Mouse (Mus musculus) CH12.LX (cell line): Measurements from ENCODE around the gene LTO1. TPM values are rescaled to one million over a fixed set of nuclear protein-coding genes. Genes with fewer than 3 reads are reported as not detected.

Experiments
- DNase-seq: peaks from one replicate; pipeline ENCODE4 v3.0.0-alpha.2; 2013; ENCODE audit errors: extremely low read depth
- H3K27ac ChIP-seq: 2 replicates; pipeline ENCODE4 v1.5.1; 2012; ENCODE audit warnings: low read depth, mild to moderate bottlenecking, control low read depth, moderate library complexity; ENCODE audit not compliant: insufficient read depth
- H3K27me3 ChIP-seq: replicated peaks from 2 replicates; pipeline ENCODE3; 2012; ENCODE audit warnings: inconsistent platforms
- H3K36me3 ChIP-seq, 2 experiments: replicated peaks in 1 of 2; 2 replicates each; pipeline versions ENCODE3 to v1.6.1; 2012; ENCODE audit warnings: inconsistent platforms in 1 of 2, low read length in 1 of 2, mild to moderate bottlenecking in 1 of 2, mixed read lengths in 1 of 2, moderate library complexity in 1 of 2; ENCODE audit not compliant: control insufficient read depth in 1 of 2, insufficient read depth in 1 of 2
- H3K4me1 ChIP-seq, 2 experiments: 2 replicates each; pipeline ENCODE4 v1.6.1; 2012; ENCODE audit warnings: inconsistent platforms in 1 of 2, moderate library complexity in 1 of 2; ENCODE audit not compliant: insufficient read depth in 2 of 2, control insufficient read depth in 1 of 2
- H3K4me2 ChIP-seq: 2 replicates; pipeline ENCODE4 v1.6.1; 2012; ENCODE audit warnings: low read depth, mild to moderate bottlenecking, control low read depth; ENCODE audit not compliant: poor library complexity, insufficient read depth, severe bottlenecking
- H3K4me3 ChIP-seq, 3 experiments: fragments of 150-350 bp in 1 of 3; sonication (generic) in 1 of 3; replicated peaks in 1 of 3; 2 replicates each; pipeline versions ENCODE3 to v1.5.1; 2011 to 2012; ENCODE audit warnings: low read depth in 2 of 3, low read length in 2 of 3, mild to moderate bottlenecking in 2 of 3, moderate library complexity in 2 of 3, control low read depth in 1 of 3, improper control_type of control experiment in 1 of 3, inconsistent platforms in 1 of 3, mixed read lengths in 1 of 3; ENCODE audit not compliant: poor library complexity in 1 of 3
- H3K79me2 ChIP-seq: replicated peaks from 2 replicates; pipeline ENCODE4 v1.6.1; 2012; ENCODE audit warnings: mild to moderate bottlenecking, moderate library complexity; ENCODE audit not compliant: control insufficient read depth, poor library complexity, insufficient read depth, severe bottlenecking; ENCODE audit errors: extremely low read depth
- H3K9ac ChIP-seq: 2 replicates; pipeline ENCODE4 v1.6.1; 2012; ENCODE audit warnings: low read depth, mild to moderate bottlenecking, control low read depth, moderate library complexity; ENCODE audit not compliant: insufficient read depth
- H3K9me3 ChIP-seq: replicated peaks from 2 replicates; pipeline ENCODE3; 2012; ENCODE audit warnings: low read length, inconsistent platforms, mixed read lengths
- ETS1 ChIP-seq: conservative IDR thresholded peaks from 2 replicates; pipeline ENCODE4 v1.6.1; 2012; ENCODE audit warnings: low read depth, mild to moderate bottlenecking, inconsistent platforms, low read length, improper control_type of control experiment, moderate library complexity
- JUN ChIP-seq: IDR thresholded peaks from 2 replicates; pipeline ENCODE4 v1.6.1; 2011; ENCODE audit warnings: low read depth, mild to moderate bottlenecking, low read length, improper control_type of control experiment, moderate library complexity; ENCODE audit not compliant: insufficient read depth
- MAZ ChIP-seq: IDR thresholded peaks from 2 replicates; pipeline ENCODE4 v1.6.1; 2012; ENCODE audit warnings: low read depth, mild to moderate bottlenecking, inconsistent platforms, low read length, improper control_type of control experiment, moderate library complexity
- MEF2A ChIP-seq: IDR thresholded peaks from 2 replicates; pipeline ENCODE4 v1.6.1; 2014; ENCODE audit warnings: low read depth, mild to moderate bottlenecking, inconsistent platforms, low read length, improper control_type of control experiment, borderline replicate concordance
- MYC ChIP-seq: IDR thresholded peaks from 2 replicates; pipeline ENCODE4 v1.6.1; 2011; ENCODE audit warnings: low read depth, mild to moderate bottlenecking, improper control_type of control experiment, low read length
- POLR2A ChIP-seq: IDR thresholded peaks from 2 replicates; pipeline ENCODE4 v1.6.1; 2011; ENCODE audit warnings: low read depth, mild to moderate bottlenecking, improper control_type of control experiment, low read length
- SIN3A ChIP-seq: IDR thresholded peaks from 2 replicates; pipeline ENCODE4 v1.6.1; 2012; ENCODE audit warnings: low read length, improper control_type of control experiment, inconsistent platforms
- TBP ChIP-seq: conservative IDR thresholded peaks from 2 replicates; pipeline ENCODE4 v1.6.1; 2011; ENCODE audit warnings: low read depth, low read length, improper control_type of control experiment
- TCF12 ChIP-seq: IDR thresholded peaks from 2 replicates; pipeline ENCODE4 v1.6.1; 2014; ENCODE audit warnings: low read depth, mild to moderate bottlenecking, inconsistent platforms, low read length, improper control_type of control experiment
- USF1 ChIP-seq: IDR thresholded peaks from 2 replicates; pipeline ENCODE4 v1.6.1; 2014; ENCODE audit warnings: low read depth, mild to moderate bottlenecking, inconsistent platforms, low read length, improper control_type of control experiment
- USF2 ChIP-seq: conservative IDR thresholded peaks from 2 replicates; pipeline ENCODE4 v1.6.1; 2011; ENCODE audit warnings: low read depth, low read length, improper control_type of control experiment
- ZC3H11A ChIP-seq: IDR thresholded peaks from 2 replicates; pipeline ENCODE4 v1.6.1; 2012; ENCODE audit warnings: low read depth, mild to moderate bottlenecking, inconsistent platforms, low read length, improper control_type of control experiment
- dilution Hi-C: fragments of 300-500 bp; cut with MboI; formaldehyde crosslinking; loops from 2 replicates; pipeline ENCODE4 v1.14.3; 2020; ENCODE audit warnings: low sequenced_read_pairs; ENCODE audit not compliant: extremely low pct_unique_long_range_greater_than_20kb, extremely low pct_ligation_motif_present
- in situ Hi-C: fragments of 300-500 bp; cut with MboI; formaldehyde crosslinking; loops from 3 replicates; pipeline ENCODE4 v1.14.3; 2019; ENCODE audit warnings: low sequenced_read_pairs, low pct_ligation_motif_present, low pct_unique_long_range_greater_than_20kb, mixed read lengths
- polyA plus RNA-seq: library from polyadenylated mRNA; unstranded; fragments of >175 nt; gene quantifications from 2 replicates; pipeline ENCODE4 v1.2.1, GENCODE M21; 2012; ENCODE audit warnings: low read depth; ENCODE audit not compliant: insufficient read length
- total RNA-seq, 2 experiments: library from RNA; depleted of rRNA; stranded (reverse); fragments of 300-350 nt in 1 of 2; fragments of >200 nt in 1 of 2; gene quantifications; 2 replicates each; pipeline ENCODE4 v1.2.3; 2012 to 2014

Gene LTO1
- total and polyA plus RNA-seq, 3 experiments: 4.0 to 10.7 (median 8.5) TPM

DNA sequence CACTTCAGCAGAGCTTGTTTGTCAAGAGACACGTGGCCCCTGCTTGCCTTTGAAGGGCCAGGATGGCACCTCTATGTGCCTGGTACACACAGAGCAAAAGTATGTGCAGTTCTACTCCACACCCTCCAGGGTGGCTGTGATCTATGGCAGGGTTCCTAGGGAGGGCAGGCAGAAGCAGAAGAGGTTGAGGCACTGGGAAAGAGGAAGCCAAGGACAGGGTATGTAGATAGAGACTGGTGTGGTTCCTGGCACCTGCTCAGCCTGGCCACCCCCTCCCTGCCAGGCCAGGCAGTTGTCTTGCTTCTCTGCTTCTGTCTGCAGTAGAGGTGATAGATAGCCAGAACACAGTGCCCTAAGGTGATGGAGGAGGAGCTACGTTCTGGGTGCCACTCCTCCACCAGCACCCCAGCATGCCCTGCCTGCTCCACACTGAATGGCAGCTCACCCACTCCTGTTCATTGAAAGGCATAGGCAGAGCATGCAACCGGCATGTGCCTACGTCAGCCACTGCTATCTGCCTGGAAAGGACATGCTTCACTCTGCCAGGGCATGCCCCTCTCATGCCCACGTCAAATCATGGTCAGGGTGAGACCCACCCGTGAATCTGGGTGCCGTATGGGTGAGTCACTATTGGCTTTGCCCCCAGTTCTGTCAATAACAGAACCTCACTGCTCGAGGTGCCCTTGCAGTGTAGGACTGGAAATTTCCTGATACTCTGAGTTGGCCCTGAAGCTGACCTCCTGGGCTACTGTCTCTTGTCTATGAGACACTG, 56.3 kb downstream of the LTO1 start:
- Histone ChIP-seq H3K36me3 (no peaks in the 10 kb centered on the region), H3K9ac (no peak overlapping the region), H3K4me2 (no peak overlapping the region), H3K27me3 (peaks cover 69% of the 10 kb centered on the region), H3K27ac (no peak overlapping the region), H3K9me3 (peaks cover 2% of the 10 kb centered on the region), H3K4me3 (no peak overlapping the region), H3K79me2 (no peaks in the 10 kb centered on the region), H3K4me1 (peaks cover 4 to 8% of the 10 kb centered on the region in 2 experiments)
- no peak for TF ChIP-seq TCF12
- no peak for TF ChIP-seq USF2
- no peak for TF ChIP-seq MYC
- TF ChIP-seq TBP: no peak
- no peak for TF ChIP-seq JUN
- no peak for TF ChIP-seq ETS1
- no peak for TF ChIP-seq USF1
- TF ChIP-seq MAZ: no peak
- dilution Hi-C loops (no loop called here), in situ Hi-C loops (no loop called here)
- no peak for DNase-seq

DNA sequence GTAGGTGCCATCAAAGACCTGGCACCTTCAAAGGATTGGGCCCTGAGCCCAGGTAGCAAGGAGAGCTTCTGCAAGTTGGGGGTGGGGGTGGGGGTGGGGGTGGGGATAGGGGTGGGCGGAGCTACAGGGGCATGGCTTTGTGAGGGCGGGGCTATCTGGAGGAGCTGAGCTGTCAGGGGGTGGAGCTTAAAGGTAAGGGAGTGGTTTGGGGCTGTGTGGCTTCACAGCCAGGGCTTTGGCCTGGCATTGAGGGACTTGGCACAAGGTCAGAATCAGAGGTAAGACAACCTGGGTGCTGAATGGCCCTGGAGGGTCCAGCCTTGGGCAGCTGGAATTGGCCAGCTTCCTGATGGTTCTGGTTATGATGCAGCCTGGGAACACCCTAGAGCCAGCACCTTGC, 56.9 kb downstream of the LTO1 start:
- Histone ChIP-seq H3K27ac (no peak overlapping the region), H3K9me3 (peaks cover 2% of the 10 kb centered on the region), H3K27me3 (peaks cover 71% of the 10 kb centered on the region), H3K79me2 (no peaks in the 10 kb centered on the region), H3K4me2 (no peak overlapping the region), H3K36me3 (no peaks in the 10 kb centered on the region), H3K4me3 (no peak overlapping the region), H3K9ac (no peak overlapping the region), H3K4me1 (peaks cover 4 to 8% of the 10 kb centered on the region in 2 experiments)
- dilution Hi-C loops (no loop called here), in situ Hi-C loops (no loop called here)
- TF ChIP-seq SIN3A (no peak), POLR2A (no peak), ZC3H11A (no peak)
- DNase-seq: no peak

DNA sequence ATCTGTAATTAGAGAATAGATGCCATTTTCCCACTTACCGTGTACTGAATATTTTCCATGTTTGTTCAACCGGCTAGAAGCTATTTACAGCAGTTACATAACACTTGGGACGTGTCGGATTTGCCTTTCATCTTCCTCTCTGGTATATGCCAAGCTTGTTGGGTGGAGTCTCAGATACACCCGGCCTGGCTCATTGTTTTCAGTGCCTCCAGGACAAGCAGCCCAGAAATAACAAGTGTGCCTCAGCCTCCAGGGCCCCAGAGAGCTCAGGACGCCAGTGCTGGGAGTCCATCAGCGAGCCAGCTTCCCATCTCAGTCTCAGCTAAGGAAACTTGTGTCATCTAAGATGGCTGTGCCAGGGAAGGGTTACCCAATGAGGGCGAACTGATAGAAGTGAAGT, 58.6 kb downstream of the LTO1 start:
- no peak for TF ChIP-seq MYC
- TF ChIP-seq MEF2A: no peak
- TF ChIP-seq, all 38 proteins: peak for 0
- dilution Hi-C loops: no loop called here
- Histone ChIP-seq H3K9me3 (peaks cover 2% of the 10 kb centered on the region), H3K27me3 (peaks cover 64% of the 10 kb centered on the region), H3K9ac (no peak overlapping the region), H3K4me1 (peaks cover 4 to 8% of the 10 kb centered on the region in 2 experiments), H3K36me3 (no peaks in the 10 kb centered on the region), H3K27ac (no peak overlapping the region), H3K79me2 (no peaks in the 10 kb centered on the region), H3K4me3 (no peak overlapping the region), H3K4me2 (no peak overlapping the region)
- in situ Hi-C loops: no loop called here
- no peak for DNase-seq
